Mouse (Mus musculus): Measurements from ENCODE around the gene Creg2.
"Not testable (repeated sequence)": the region's sequence is repeated elsewhere in the genome, so short reads cannot be mapped to it uniquely, and the experiment has no call there.

The Creg2 gene

DNA sequence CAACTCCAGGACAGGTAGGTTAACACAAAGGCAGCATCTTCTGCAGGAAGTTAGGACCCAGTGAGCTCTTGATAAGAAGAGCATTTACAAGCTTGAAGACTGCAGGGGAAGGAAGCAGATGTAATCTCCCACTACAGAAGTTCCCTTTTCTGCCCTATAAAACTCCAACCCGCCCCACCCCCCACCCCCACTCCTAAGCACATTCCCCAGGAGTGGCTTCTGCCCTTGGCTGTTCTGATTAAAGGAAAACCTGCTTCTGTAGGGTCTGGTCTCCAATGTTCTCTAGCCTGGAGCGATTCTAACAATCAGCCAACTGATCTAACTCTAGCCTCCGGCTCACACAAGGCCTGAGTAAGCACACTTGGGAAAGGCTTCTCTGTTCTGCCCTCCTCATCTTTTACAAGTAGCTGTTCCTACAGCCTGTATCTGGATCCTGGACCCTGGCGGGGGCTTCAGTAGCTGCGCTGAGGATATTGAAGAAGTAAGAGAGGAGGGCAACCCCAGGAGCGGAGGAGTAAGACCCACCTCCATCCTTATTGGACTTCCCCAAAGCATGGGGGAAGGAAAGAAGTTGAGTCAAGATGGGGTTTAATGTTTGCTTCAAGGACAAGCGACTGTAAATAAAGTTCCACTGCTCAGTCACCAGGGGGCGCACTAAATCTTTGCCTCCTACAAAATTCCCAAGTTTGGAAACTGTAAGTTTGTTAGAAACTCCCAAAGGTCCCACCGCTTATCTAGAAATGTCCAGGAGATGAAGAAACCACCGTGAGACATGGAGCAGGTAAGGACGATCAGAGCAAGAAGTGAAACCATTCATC lies 36.6 kb downstream of the Creg2 start:
- in situ Hi-C loops (cut with MboI; ENCODE audit: low pct_unique_long_range_greater_than_20kb in 1 of 2, low sequenced_read_pairs in 2 of 2, unreplicated experiment in 1 of 2): no loop called here

DNA sequence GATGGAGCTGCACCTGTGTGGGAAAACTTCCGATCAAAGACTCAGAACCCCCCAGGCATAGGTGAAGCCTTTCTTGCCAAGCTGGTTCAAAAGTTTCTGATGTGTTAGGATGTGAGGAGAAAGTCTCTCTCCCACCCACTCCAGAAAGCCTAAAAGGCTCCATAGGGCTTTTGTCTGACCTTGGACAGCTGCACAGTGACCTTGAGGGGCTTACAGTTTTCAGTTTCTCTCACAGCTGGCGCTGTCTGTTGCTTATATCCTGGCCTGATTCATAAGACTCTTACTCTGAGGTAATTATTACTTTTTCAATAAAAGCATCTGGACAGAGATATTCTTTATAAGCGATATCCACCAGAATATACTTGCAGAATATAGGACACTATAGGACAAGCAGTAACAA lies 38.2 kb downstream of the Creg2 start:
- in situ Hi-C loops (cut with MboI; ENCODE audit: low pct_unique_long_range_greater_than_20kb in 1 of 2, low sequenced_read_pairs in 2 of 2, unreplicated experiment in 1 of 2): no loop called here

DNA sequence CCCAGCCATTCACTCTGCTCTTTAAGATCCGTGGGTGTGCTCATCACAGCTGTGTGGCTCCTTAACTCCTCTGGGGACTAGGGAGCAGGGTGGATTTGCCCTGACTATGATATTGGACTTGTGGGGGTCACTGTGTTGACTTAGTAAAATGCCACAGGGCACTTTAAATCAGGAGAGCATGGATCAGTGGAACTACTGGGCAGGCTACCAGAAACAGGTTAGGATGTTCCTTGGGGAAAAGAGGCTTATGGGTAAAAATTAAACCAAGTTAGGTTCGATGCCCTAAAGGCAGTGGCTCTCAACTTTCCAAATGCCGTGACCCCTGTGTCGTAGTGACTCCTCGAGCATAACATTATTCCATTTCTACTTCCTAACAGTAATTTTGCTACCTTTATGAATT lies 38.8 kb downstream of the Creg2 start:
- in situ Hi-C loops (cut with MboI; ENCODE audit: low pct_unique_long_range_greater_than_20kb in 1 of 2, low sequenced_read_pairs in 2 of 2, unreplicated experiment in 1 of 2): no loop called here

DNA sequence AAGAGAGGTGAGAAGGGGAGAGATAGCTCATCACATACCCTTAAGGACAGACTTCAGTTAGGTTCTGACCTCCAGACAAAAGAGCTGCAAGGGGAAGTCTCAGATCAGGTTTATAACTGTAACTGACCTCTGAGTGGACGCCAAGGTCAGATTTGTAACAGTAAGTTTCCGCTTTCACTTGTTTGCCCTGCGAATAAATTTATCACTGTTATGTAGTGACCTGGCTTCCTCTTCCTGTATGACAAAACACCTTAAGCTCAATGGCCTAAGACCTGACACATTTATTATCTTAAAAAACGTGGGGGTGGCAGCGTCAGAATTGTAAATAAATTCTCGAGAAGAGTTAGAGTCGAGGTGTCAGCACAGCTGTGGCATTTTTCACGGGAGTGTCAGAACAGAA lies 42.7 kb downstream of the Creg2 start:
- in situ Hi-C loops (cut with MboI; ENCODE audit: low pct_unique_long_range_greater_than_20kb in 1 of 2, low sequenced_read_pairs in 2 of 2, unreplicated experiment in 1 of 2): no loop called here

DNA sequence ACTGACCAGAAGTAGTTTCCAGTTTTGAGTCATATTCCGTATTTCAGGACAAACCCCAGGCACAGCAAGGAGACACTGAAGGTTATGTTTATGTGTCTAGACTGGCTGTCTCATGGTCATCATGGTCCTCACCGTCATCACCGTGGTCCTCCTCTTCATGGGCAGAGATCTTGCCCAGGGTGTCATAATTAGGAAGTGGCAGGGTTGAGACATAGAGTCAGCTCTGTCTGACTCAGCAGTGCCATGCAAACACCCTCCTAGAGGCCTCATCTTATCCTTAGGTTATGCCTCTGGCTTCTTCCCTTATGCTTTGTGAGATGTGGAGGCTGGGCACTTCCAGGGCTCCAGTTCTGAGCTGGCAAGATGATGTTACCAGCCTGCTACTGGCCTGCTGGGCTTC lies 48.8 kb downstream of the Creg2 start:
- in situ Hi-C loops (cut with MboI; ENCODE audit: low pct_unique_long_range_greater_than_20kb in 1 of 2, low sequenced_read_pairs in 2 of 2, unreplicated experiment in 1 of 2): no loop called here

DNA sequence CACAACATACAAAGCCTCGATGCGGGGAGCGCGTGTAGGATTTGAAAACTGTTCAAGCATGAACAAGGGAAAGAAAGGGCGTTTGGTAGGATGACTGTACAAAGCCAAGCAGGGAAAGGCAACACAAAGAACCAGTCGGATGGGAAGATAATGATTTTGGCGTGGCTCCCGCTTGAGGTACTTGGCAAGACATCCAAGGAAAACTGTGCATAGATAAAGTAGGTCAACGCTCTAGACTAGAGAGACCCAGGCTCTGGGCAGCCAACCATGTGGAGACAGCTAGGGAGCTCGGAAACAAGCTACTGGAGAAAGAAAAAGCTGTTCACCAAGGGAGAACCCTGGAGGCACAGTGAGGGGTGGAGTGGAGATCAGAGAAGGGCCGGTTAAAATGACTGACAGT lies 52.5 kb downstream of the Creg2 start:
- in situ Hi-C loops (cut with MboI; ENCODE audit: low pct_unique_long_range_greater_than_20kb in 1 of 2, low sequenced_read_pairs in 2 of 2, unreplicated experiment in 1 of 2): no loop called here

DNA sequence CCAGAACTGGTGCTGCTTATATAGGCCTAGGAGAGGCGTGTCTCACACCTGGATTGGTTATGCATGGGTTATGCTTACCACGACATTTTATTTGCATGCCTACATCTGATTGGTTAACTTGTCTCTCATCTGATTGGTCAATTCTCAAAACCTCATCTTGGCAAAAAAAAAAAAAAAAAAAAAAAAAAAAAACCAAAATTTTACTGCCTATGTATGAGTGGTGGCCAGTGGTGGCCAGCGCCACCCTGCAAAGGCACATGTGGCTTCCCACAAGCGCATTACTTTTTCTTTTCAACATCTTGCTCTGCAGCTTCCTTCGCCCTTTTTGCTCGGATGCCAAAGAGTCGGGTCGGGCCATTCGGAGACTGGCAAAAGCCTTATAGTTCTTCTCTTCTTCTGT lies 54.1 kb downstream of the Creg2 start:
- in situ Hi-C loops (cut with MboI; ENCODE audit: low pct_unique_long_range_greater_than_20kb in 1 of 2, low sequenced_read_pairs in 2 of 2, unreplicated experiment in 1 of 2): not testable (repeated sequence)

DNA sequence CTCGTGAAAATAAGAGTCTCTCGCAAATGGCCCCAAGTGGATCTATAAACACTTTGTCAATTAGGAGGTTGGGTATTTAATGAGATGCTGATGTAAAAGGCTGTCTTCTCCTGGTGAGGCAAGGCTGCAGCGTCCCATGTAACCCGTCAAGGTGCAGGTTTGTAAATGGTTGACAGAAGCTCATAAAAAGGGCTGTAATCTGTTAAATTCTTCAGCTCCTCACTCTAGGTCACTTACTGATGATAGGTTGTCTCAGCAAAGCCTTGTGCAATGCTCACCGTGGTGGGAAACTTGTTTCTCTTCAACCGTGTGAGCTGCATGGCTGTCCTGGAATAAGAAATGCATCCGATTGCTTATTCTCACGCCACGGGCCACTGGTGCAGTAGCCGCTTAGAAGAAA lies 57.4 kb downstream of the Creg2 start:
- in situ Hi-C loops (cut with MboI; ENCODE audit: low pct_unique_long_range_greater_than_20kb in 1 of 2, low sequenced_read_pairs in 2 of 2, unreplicated experiment in 1 of 2): no loop called here

DNA sequence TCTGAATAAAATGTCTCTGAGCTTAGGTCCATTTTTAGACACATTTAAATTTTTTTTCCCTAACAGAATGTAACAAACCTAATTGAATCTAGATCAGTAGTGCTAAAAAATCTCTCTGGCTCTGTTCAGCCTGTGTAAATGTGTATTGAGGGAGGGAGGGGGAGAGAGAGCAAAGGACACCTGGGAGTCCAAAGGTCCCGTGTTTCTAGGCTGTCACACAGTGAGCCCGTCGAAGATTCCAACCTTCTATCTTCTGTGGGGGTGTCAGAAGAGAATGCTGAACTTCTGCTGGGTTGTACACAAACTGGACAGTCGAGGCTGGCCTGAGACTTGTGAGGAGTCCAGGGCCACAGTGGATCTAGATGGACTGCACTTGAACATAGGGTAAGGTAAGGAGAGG lies 59.2 kb downstream of the Creg2 start:
- in situ Hi-C loops (cut with MboI; ENCODE audit: low pct_unique_long_range_greater_than_20kb in 1 of 2, low sequenced_read_pairs in 2 of 2, unreplicated experiment in 1 of 2): no loop called here

DNA sequence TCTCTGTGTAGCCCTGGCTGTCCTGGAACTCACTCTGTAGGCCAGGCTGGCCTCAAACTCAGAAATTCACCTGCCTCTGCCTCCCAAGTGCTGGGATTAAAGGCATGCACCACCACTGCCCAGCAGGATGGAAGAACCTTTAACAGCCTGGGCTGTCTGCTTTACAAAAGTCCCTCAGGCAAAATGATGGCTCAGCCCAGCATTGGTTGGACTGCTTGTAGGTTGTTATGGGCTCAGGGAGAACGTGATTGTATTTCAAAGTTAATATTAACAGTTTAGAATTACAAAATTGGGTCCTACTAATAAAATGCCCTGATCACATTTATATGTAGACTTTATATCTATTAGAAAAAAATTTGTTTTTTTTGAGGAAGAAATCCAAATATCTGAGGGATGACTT lies 59.7 kb downstream of the Creg2 start:
- in situ Hi-C loops (cut with MboI; ENCODE audit: low pct_unique_long_range_greater_than_20kb in 1 of 2, low sequenced_read_pairs in 2 of 2, unreplicated experiment in 1 of 2): not testable (repeated sequence)

DNA sequence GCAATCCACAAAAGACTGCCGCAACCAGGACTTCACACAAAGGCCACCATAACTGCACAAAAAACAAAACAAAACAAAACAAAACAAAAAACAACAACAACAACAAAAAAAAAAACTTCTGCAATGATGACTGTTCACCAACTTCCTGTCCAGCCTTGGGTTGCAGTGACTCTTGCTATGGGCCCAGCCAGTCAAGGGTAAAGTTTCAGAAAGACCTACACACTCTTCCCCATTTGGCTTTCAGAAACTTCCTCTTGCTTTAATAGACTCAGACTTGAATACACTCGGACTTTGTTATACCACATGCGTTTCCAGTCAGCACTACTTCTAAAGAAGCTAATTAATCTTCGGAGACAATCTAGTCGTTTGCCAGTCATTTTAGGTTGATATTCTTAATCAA lies 61.1 kb downstream of the Creg2 start:
- in situ Hi-C loops (cut with MboI; ENCODE audit: low pct_unique_long_range_greater_than_20kb in 1 of 2, low sequenced_read_pairs in 2 of 2, unreplicated experiment in 1 of 2): no loop called here

DNA sequence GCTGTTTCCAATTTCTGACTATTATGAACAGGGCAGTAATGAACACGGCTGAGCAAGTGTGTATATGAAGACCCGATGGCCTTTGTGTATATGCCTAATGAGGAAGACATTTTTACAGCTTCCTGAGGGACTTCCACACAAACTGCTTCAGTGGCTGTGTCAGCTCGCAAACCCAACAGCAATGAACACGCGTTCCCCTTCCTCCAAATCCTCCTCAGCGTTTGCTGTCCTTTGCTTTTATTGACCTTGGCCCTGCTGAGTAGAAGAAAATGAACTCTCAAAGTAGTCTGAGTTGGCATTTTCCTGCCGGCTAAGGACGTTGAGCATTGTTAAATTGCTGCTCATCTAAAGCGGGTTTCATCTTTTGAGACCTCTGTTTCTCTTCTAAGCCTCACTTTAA lies 65.9 kb downstream of the Creg2 start:
- in situ Hi-C loops (cut with MboI; ENCODE audit: low pct_unique_long_range_greater_than_20kb in 1 of 2, low sequenced_read_pairs in 2 of 2, unreplicated experiment in 1 of 2): no loop called here

DNA sequence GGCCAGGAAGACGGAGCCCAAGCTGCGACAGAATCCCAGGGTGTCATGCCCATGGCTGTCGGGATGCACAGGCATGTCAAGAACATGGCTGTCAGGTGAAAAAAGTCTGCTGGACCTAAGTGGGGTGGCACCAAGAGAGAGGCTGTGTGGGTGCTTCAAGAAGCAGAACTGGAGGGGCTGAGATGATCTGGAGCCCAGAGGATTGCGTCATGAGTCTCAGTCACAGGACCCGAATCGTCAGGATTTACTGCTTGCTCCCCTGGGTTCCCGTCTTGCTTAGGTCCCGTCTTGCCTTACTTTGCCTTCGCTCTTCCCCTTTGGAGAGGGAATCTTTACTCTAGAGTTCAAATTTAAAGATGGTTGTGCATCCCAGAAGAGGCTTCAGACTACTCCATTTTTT lies 68.1 kb downstream of the Creg2 start:
- in situ Hi-C loops (cut with MboI; ENCODE audit: low pct_unique_long_range_greater_than_20kb in 1 of 2, low sequenced_read_pairs in 2 of 2, unreplicated experiment in 1 of 2): no loop called here

DNA sequence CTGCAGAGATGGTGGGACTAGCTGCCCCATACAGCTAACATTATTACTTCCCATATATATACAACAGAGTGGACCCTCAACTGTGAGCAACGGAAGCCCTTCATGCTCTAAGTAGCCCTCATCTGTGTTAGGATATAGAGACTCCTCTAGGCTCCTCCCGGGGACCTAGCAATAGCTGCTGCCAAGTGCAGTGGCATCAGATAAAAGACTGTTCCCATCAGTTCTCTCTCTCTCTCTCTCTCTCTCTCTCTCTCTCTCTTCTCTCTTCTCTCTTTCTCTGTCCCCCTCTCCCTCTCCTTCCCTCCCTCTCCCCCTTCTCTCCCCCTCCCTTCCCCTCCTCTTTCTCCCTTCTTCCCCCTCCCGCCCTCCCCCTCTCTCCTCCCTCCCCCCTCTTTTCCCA lies 70.1 kb downstream of the Creg2 start:
- in situ Hi-C loops (cut with MboI; ENCODE audit: low pct_unique_long_range_greater_than_20kb in 1 of 2, low sequenced_read_pairs in 2 of 2, unreplicated experiment in 1 of 2): no loop called here

DNA sequence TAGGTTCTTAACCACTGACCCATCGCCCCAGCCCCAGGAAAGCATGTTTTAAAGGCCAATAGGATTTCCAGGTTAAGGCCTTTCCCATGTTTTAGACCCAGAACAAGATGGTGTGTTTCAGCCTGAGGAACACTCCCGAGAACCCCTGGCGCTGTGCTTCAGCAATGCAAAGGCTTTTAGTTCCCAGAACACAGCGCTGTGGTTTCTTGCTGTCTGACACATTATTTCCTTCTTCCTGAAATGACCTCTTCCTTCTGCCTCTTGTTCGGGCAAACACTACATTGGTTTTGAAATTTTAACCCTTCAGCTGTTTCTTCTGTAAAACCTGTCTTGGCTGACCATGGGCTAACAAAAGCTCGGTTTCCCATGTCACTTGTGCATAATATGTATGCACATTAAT lies 72.1 kb downstream of the Creg2 start:
- in situ Hi-C loops (cut with MboI; ENCODE audit: low pct_unique_long_range_greater_than_20kb in 1 of 2, low sequenced_read_pairs in 2 of 2, unreplicated experiment in 1 of 2): no loop called here

DNA sequence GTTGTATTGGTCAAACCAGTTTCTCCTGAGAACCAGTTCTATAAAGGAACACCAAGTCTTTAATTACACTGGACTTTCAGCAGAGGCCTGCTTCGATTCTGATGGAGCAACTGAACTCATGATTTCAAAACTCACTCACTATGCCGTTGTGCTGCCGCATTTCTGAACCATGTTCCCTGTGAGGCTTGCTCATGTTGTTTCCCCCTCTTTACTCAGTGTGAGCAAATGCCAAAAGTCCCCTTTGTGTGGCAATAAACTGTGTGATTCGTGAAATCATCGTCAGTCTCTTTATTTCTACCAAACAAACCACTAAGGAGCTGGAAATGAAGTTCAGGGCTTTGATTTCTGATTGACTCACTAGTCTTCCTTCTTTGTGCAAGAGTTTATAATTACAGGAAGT lies 72.8 kb downstream of the Creg2 start:
- in situ Hi-C loops (cut with MboI; ENCODE audit: low pct_unique_long_range_greater_than_20kb in 1 of 2, low sequenced_read_pairs in 2 of 2, unreplicated experiment in 1 of 2): no loop called here

DNA sequence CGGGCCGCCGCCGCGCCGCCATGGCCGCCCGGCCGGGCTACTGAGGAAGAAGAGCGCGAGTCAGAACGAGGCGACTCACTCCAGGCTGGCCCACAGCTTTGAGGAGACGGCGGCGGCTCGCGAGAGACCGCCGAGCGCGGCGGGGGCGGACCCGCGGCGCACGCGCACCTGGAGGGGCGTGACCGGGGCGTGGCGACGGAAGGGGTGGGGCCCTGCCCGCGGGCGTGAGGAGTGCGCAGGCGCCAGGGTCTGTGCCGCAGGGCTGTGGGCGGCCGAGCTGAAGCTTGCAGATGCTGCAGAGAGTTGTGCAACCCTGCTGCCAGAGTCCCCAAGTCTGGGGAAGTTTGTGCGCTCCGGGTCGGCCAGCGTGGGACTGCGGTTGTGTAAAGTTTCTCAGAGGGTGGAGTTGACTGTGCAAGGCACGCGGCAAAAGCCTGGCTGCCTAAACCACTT lies 74.0 kb downstream of the Creg2 start, which contains the start of gene Rnf149:
TSS of gene Rnf149 (minus strand) at position 153 of the 453 bp plus-strand sequence.
- in situ Hi-C loops (cut with MboI; ENCODE audit: low pct_unique_long_range_greater_than_20kb in 1 of 2, low sequenced_read_pairs in 2 of 2, unreplicated experiment in 1 of 2): no loop called here

DNA sequence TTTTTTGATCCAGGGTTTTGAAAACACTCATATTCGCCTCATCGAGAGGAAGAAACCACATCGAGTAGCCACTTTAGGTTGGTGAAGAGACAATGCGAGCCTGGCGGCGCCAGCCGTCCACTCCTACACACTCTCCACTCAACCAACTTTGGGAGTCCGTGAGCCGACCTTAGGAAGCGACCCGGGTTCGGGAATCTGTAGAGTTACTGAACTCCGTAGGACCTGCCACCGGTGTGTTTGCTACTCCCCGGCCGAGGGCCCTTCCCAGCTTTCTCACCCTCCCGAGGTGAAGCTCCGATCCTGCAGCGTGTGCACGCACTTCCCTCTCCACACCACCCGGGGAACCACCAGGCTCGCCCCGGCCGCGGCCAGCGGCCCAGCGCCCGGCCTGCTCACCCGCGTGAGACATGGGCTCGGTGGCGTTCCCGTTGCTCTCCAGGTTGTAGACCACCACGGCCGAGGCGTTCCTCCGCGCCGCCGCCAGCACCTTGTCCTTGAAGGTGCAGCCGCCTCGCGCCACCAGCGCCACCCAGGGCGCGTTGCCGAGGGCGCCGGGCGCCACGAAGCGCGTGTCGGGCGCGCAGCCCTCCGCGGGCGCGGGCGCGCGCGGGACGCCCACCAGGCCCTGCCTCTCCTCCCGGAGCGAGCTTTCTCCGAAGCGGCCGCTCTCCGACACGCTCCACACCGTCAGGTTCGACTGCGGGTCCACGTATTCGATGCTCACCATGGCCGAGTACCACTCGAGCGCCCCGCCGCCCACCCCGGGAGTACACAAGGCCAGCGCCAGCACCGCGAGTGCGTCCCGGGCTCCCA lies 74.6 kb downstream of the Creg2 start:
- in situ Hi-C loops (cut with MboI; ENCODE audit: low pct_unique_long_range_greater_than_20kb in 1 of 2, low sequenced_read_pairs in 2 of 2, unreplicated experiment in 1 of 2): no loop called here

DNA sequence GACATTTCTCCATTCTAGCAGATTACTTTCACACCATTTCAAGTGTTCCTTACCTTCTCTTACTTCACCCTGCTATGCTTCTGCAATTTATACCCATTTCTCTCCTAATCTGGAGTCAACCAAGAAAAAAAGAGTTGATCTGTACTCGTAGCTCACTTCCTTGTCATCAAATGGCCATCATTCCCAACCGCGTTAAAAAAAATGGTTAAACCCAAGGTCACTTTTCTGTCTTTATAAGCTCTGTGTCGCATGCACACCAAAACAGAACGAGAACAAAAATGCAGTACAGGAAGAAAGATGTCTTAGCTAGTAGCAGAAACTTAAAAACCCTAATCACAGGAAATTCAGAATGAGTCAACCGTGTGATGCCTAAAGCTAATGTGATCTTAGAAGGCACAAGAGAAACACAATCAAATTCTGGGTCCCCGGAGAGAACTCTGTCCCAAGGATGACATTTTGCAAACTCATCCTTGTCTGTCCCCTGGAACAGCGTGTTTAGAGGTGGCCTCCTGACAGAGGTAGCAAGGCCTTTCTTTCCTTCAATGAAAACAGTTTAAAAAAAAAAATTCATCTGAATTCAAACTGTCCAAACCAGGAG lies 75.4 kb downstream of the Creg2 start:
- in situ Hi-C loops (cut with MboI; ENCODE audit: low pct_unique_long_range_greater_than_20kb in 1 of 2, low sequenced_read_pairs in 2 of 2, unreplicated experiment in 1 of 2): no loop called here

Measured in mouse embryonic stem cell (cell line).